Mouse (Mus musculus) right cerebral cortex, postnatal 14 days (tissue): ENCODE data around the gene Rragc.
"Not testable (repeated sequence)": the region's sequence is repeated elsewhere in the genome, so short reads cannot be mapped to it uniquely, and the experiment has no call there.

ENCODE experiments used
- DNase-seq: peaks from one replicate; pipeline ENCODE4 v3.0.0; 2022

Rragc gene

DNA sequence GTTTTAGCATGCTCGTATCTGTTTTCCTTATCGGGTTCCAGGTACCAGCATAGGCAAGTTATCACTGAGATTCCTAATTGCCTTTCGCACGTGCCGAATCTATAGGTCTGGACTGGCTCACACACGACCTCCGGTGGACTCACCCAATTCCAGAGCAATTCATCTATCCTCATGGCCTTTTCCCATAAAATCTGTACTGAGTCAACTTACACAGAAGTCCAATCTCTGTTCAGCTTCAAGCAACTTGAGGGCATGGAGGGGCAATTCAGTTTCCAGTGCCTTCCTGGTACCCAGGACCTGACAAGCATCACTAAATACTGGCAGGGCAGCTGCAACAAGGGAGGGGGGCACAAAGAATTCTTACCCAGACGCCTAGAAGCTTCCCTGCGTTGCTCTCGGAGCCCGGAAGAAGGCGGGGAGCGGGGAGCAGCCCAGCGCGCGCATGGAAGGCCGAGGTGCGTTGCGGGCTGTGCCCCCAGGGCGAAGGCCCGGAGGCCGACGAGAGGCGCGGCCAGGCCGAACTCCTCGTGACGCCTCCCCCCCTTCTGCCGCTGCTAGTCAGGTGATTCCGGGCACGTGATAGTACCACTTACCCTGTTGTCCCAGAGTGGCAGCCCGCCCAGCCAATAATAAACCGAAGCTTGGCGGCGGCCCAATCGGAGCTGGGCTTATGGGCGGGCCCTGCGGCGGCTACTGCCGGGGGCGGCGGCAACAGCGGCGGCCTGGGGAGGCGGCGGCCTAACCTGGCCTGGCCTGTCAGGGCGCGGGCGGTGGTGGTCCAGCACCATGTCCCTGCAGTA is at the start of gene Rragc:
TSS of gene Rragc (plus strand) at position 699 of the 800 bp plus-strand sequence.
- peak; percentile 100 for DNase-seq

DNA sequence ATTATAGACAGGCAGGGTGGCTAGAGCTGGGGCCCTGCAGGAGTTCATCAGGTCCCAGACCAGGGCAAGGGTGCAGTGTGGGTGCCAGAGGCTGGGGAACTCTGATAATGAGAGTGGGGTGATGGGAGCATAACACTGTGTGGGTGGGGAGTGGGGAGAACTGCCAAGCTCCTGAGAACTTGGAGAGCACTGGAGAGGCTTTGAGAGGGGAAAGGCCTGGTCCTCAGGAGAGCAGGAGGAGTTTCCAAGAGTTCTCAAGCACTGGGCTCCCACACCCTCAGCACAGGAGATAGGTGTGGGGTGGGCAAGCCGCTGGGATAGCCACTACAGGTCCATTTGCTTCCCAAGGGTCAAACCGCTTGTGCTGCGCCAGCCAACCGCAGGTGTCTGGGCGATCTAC is 23.5 kb upstream of the Rragc start:
- no peak for DNase-seq

DNA sequence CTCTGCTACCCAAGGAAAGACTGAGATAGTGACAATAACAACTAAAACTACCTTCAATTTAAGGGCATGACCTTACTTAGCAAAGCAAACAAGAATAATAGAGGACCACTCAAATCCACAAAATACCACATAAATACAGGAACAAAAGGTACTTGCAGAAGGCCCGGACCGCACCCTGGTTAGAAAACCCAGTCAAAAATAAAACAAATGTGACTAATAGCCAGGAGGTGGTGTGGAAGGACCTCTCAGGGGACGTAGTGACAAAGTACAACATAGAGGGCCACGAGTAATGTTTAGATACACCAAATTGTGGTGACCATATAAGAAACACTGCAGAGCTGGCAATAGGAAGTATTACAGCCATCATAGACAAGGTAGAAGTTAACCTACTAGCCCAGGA is 23.0 kb upstream of the Rragc start:
- DNase-seq, result no peak

DNA sequence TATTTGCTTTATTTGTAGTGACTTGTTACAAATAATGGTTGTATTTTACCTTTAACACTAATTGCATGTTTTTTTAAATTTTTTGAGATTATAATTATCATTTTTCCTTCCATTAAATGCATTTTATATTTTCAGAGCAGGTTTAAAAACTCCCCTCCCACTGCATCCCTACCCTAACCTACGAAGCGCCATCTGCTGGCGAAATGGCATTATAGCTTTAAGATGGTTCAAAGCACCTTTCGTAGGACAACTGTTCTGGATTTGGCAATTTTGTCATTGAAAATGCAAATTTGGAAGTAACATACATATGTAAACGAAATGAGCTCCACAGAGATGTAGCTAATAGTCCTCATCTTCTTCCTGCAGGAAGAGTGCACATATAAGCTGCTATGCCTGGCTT is 18.6 kb upstream of the Rragc start:
- peak; percentile 68 for DNase-seq

DNA sequence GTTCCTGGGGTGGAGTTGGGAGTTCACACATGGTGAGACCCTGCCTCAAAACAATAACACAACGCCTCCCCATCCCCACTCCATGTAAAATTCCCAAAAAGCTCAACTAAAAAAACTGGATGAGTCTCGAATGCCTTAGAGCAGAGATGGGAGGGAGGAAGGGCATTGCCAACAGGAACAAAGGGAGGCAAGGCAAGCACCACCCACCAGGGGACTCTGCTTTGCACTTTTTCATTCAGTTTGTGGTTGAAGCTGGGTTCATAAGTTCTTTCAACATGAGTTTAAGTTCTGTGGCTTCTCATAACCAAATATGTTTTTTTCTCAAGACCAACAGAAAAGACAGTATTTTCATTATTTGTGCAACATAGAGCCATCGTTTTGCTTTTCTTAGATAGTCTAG is 13.8 kb upstream of the Rragc start:
- no peak for DNase-seq

DNA sequence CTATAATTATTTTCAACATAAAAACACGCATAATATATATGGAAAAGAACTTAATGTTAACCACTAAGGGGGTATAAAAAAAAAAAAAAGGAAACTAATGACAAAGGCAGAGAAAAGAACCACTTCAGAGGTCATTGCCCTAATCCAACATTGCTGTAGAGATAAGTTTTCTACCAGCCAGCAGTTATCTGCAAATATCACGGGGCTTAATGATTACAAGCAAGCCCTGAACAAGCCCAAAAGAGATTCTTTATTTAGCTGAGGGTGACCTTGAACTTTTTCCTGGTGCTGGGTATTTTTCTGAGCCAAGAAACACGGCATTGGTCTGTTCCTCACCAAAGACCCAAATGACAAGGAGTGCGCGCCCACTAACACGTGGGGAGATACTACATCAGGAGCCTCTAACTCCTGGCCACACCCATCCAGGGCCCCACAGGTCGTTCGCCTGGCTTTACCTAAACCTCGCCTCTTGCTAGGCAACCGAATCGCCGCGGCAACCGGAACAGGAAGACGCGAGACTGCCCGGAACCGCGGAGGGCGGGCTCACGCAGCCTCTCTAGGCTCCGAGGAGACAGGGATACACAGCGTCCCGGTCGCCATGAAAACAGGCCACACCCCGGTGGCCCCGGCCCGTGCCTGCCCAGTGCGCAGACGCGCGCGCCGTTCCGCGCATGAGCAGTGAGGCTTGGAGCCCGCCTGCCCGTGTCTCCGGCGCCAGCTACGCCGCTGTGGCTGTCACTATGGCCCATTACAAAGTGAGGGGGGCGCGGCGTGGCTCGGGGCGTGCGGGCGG is 12.7 kb upstream of the Rragc start, which contains the start of gene Mycbp:
TSS of gene Mycbp (plus strand) at position 500 of the 793 bp plus-strand sequence.
- peak; percentile 98 for DNase-seq

DNA sequence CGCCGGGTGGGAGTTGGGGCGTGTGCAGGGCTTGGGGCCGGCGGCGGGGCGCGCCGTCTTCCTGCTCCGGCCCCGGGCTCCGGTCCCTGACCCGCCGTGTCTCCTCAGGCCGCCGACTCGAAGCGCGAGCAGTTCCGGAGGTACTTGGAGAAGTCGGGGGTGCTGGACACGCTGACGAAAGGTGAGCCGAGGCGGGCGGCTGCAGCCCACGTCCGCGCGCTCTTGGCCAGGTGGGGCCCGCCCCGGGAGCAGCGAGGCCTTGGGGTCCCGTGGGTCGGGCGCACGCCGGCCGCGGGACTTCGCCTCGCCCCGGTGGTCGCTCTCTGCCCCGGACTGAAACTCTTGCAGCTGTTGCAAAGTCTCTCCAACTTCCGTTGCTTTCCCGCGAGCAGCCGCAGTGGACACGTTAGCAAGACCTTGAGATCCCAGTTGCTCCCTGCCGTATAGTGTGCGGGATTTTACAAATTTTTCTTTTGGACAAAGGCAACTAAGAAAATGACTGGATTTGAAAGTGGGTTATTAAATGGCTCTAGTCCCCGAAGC is 12.0 kb upstream of the Rragc start:
- DNase-seq, result no peak

DNA sequence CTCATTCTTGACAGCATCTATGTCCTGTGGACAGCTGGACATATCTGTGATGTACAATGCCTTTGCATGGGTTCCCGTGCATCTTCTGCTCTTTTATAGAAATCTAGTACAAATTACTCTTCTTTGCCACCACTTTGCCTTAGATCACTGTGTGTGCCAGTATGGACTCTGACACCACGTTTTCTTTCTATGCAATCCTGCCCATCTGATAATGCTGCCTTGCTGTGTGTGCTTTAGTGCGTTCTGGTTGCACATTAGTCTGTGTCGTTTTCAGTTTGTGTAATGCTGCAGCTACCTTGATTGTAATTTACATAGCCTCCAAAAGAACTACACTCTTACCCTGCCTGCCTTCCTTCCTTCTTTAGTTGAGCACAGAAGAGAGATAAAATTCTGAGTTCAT is 5.7 kb upstream of the Rragc start:
- DNase-seq, result no peak

DNA sequence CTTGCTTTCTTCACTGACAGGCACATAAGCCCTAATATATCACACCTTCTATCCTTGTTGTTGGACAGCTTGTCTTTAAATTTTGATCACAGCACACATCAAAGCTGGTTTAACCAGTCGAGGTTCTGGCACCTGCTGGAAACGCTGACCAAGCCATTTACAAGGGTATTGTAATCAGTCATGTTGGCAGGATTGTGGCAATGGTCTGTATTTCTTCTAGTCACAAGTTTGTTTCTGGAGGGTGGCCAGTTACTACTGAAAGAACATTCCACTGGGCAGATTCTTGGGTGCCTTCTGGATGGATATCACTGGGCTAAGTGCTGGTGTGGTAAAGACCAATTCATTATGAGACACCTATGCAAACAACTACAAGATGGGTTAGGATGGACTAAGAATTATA is 4.8 kb upstream of the Rragc start:
- DNase-seq, result no peak

DNA sequence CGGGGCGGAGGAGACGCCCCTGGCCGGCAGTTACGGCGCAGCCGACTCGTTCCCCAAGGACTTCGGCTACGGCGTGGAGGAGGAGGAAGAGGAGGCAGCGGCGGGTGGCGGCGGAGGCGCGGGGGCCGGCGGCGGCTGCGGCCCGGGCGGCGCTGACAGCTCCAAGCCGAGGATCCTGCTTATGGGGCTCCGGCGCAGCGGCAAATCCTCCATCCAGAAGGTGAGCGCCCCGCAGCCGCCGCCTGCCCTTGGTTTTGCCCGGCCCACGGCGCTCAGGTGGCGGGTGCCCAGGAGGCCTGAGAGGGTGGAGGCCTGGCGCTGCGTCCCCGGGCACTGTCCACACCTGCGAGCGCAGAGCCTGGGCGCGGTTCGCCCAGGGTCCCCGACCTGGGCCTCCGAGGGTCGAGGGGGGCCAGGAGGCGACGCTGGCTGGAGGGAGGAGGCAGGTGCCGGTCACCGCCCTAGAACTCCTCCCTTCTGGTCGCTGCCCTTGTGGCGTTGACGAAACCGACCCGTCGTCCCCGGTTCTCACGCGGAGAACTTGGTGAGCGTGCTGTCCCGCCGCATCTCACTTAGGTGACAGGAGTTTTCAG is 398 bp downstream of the Rragc start, which contains the start of gene 4930535I16Rik:
TSS of gene 4930535I16Rik (minus strand) at position 475 of the 593 bp plus-strand sequence.
- DNase-seq, result no peak

DNA sequence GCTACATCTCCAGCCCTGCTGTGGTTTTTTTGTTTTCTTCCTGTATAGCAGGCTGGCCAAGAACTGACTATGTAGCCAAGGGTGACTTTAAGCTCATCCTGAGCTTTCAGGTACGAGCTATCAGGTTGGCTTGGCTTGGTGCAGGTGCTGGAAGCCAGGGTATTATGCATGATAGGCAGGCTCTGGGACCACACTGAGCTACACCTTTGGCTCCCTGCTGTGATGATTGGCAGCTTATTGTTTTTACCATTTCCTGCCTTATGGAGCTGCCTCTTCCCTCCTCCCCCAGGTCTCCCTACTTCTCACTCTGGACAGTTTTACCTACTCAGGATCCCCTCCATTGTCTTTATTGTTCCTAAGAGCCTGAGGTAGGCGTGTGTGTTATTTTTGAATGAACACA is 1.6 kb downstream of the Rragc start:
- no peak for DNase-seq

DNA sequence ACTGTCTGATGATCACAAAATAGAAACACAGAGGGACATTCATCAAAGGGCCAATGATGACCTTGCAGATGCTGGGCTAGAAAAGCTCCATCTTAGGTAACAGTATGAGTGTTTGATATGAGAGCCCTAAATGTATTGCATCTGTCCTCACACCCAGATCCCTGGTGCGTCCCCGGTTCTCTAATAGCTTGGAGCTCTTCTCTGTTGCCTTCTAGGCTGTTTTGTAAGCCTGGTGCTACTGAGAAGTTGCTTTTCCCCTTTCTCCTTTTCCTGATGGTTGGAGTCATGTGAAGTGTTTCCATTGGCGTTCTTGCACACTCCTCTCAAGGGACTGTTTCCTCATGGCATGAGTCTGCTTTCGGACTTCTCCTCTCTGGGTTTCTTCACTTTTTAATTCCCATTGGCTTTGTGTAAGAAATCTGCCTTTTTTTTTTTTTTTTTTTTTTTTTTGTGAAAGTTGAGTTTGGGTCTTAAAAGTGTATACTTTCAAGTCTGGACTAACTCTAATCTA is 3.9 kb downstream of the Rragc start:
- DNase-seq, result no peak

DNA sequence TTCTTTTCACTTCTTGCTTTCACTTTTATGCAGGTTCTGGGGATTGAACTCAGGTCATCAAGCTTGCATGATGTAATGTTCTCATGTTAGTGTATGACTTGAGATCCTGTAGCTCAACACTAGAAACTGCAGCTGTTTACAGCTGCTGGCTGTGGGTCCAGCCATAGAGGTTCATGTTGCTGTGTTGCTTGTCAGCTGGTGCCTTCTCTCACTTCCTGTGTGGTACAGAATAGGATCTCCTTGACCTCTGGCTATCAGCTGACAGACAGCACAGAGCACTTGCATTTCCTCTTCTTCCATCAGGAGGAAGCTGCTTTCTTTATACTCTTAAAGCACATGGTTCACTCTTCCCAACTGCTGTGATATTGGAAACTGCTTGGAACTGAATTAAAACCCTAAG is 10.7 kb downstream of the Rragc start:
- no peak for DNase-seq

DNA sequence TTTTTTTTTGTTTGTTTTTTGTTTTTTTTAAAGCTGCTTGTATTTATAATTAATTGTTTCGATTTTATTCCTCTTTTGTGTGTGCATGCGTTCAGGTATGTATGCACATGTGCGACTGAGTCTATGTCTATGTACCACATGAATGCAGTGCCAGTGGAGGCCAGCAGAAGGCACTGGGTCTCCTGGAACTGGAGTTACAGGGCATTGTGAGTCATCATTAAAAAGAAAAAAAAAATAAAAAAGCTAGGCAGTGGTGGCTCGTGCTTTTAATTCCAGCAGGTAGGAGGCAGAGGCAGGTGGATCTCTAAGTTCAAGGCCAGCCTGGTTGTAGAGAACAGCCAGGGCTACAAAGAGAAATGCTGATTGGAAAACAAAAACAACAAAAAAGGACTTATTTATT is 12.7 kb downstream of the Rragc start:
- DNase-seq, result no peak

DNA sequence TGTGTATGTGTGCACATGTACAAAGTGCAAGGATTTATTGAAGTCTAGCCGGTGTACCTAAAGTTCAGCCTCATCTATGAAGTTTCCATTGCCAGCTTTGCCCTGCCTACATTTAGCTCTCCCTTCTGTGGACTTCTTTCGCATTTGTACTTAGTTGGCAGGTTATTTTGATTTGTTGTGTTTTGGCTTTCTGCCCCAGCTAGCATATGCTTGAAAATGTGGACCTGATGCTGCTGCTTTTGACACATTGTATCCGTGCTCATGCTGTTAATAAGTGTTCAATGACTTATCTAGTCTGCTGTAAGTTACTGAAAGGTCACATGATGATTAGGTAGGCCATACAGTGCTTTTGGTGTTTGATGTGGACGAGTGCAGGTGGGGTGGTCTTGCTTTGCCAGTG is 17.1 kb downstream of the Rragc start:
- no peak for DNase-seq

DNA sequence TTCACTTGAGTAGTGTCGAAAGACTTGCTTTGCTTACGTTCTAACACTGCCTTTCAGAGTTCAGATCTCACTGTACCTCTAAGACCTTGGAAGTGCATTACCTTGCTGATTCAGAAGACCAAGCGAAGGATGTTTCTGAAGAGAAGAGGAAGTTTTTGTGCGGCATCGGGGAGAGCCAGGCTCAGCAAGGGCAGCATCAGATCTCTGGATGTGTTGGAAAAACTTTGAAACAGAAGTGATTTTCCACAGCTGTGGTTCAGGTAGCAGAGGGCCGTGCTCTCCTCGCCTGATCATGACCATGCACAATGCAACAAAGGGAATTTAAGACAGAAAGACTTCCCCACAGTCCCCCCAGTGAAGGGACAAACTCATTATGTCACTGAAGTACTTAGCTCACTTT is 18.8 kb downstream of the Rragc start:
- no peak for DNase-seq

DNA sequence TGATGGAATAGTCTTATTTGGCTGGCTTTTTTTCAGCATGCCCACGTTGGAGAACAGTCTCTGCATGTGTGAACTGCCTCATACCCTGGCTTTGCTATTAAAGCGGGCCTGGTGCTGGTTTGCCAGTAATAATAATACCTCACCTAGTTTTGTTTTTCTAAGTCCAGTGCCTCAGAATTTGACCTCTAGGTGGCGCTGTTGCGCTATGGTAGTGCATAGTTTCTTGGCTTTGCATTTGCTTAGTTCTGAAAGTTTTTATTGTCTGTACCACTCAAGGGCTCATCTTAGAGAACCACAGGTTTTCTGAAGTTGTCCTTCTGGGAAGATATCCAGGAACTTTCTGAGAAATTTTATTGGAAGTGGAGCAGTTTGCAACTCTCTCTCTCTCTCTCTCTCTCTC is 22.6 kb downstream of the Rragc start:
- peak; percentile 82 for DNase-seq

DNA sequence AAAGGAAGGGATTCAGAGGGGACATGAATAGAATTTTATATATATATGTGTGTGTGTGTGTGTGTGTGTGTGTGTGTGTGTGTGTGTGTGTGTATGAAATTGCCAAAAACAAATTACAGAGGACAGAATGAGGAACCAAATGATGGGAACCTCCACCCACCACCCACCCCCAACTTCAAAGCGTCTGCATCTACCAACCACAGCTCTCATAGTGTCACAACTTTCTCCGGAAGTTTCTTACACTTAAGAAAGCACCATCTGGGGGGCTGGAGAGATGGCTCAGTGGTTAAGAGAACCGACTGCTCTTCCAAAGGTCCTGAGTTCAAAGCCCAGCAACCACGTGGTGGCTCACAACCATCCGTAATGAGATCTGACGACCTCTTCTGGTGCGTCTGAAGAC is 23.6 kb downstream of the Rragc start:
- DNase-seq, result not testable (repeated sequence)

DNA sequence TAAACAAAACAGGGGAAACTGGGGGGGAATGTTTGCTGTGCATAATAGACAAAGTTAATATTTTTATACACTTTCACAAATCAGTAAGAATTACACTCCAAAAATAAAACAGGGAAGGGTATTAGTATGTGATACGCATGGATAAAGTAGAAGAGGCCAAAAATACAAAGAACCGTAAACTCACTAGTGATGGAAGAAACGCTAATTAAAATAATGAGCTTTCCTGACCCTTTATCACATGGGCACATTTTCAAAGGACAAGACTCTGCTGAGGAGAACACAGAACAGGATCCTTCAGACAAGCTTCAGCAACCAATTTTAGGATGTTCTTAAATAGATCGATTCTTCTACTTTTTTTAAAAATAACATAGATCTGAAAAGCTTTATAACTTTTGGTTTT is 29.5 kb downstream of the Rragc start:
- no peak for DNase-seq

DNA sequence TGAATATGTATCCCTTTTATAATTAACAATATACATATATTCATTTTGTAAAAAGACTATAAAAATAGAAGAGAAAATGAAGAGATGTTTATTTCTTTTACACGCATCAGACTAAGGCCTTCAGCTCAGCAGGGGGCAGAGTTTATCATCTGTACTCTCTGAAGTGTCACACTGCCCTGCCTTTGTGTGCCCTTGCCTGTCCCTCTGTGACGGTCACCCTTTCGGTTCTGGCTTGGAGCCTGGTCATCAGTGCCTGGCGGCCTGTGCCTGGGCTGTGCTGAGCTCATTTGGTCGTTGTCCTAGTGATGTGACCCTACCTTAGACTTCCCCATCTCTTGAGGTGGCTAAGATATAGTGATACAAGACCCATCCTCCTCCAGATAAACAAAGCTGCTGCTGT is 29.9 kb downstream of the Rragc start:
- no peak for DNase-seq

DNA sequence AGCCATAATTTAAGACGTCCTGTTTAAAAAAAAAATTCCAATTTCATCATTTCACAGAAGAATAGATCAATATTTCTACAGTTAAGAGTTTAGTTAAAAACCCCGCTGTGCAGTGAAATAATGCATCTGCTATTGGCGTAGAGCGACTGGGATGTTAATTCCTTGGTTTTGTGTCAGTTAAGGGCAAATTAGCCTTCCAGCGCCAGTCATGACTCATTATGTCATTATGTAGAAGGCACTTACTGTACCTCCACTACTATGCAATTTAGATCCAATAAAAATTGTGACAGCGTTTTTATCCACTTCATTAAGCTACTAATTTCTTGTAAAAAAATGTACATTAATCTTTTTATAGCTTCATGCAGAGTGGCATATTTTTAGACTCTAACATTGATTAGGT is 31.7 kb downstream of the Rragc start:
- DNase-seq, result no peak

DNA sequence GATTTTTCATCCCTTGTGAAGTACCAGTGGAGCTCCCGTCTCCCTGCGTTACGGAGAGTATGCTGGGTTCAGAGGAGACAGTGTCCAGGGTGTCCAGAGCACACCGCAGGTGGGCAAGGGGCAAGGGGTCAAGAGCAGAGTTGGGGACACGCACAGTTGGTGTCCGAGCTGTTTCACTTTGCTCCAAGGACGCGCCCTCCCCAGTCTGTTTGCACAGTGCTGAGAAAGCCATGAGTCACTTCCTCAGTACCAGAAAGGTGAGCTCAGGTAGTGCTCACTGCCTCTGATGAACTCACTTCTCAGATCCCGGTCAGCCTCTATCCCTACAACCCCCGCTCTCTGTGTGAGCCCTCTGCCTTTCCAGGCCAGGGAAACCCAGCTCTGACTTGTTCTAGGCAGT is 32.4 kb downstream of the Rragc start:
- DNase-seq, result no peak

DNA sequence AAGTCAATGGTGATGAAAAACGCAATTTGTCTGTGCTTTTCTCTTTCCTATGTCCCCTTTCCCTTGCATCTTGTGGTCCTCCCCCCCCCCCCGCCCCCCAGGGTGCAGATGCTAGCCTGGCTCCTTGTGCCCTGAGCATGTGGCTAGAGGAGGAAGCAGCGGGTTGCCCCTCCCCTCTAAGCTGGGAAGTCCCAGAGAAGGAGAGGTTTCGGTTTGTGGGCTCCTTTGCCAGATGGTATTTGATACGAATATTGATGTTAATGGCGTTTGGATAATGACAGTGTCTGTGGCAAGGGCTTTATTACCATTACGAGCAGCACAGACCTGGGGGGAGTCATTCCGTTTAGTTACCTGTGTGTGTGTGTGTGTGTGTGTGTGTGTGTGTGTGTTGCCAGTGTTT is 34.8 kb downstream of the Rragc start:
- DNase-seq, result no peak
